Mouse (Mus musculus): Measurements from ENCODE around the gene Kif26b.

DNA sequence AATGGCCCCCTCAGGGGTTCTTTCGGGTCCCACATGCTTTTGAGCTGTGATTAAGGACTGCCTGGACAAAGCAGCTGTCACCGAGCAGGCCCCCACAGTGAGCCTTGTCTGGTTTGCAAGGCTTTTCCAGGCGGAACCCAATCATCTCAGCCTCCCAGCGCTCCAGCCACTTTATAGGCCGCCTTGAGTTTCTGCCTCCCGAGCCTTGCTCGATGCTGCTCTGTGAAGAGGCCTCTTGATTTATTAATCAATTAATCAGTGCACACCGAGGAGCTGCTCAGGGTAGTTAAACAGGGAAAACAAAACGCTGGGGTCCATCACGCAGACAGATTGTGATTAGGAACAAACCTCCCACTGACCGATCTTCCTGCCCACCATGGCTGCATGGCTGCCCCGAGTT, 148.2 kb downstream of the Kif26b start:
- TF ChIP-seq CTCF (IDR thresholded peaks at IDR 0.05; ENCODE audit: low read depth, low read length) = no peak
- TF ChIP-seq GATA1 (IDR thresholded peaks at IDR 0.05; ENCODE audit: borderline replicate concordance, low read length) = no peak
- TF ChIP-seq TAL1 (conservative IDR thresholded peaks at IDR 0.05; ENCODE audit: low read depth, low read length) = no peak
- no peak for TF ChIP-seq GATA2 (IDR thresholded peaks at IDR 0.05; ENCODE audit: borderline replicate concordance, low read depth, low read length)
- TF ChIP-seq POLR2AphosphoS5 (IDR thresholded peaks at IDR 0.05; ENCODE audit: insufficient replicate concordance, low read depth, low read length) = no peak

All from G1E (cell line).